Mouse (Mus musculus) MEL (cell line): ENCODE measurements at regions not wholly inside any gene's neighbourhood (a gene's known extent, or its start where the extent isn't known, plus 50 kb on each side); places are given as distances from the start of the nearest gene placed in this dataset.

ENCODE experiments used
- CTCF ChIP-seq, 3 experiments: IDR thresholded peaks in 2 of 3; conservative IDR thresholded peaks in 1 of 3; 2 replicates each; pipeline ENCODE4 v1.5.1; 2011 to 2012; ENCODE audit warnings: low read length in 3 of 3, low read depth in 2 of 3, mild to moderate bottlenecking in 2 of 3, improper control_type of control experiment in 1 of 3, inconsistent platforms in 1 of 3, mixed read lengths in 1 of 3, moderate library complexity in 1 of 3; ENCODE audit not compliant: control insufficient read depth in 1 of 3, insufficient read depth in 1 of 3, poor library complexity in 1 of 3, severe bottlenecking in 1 of 3
- MAFK ChIP-seq: IDR thresholded peaks from 2 replicates; pipeline ENCODE4 v1.6.1; 2011; ENCODE audit warnings: low read depth, mild to moderate bottlenecking, low read length, improper control_type of control experiment, borderline replicate concordance
- MXI1 ChIP-seq: IDR thresholded peaks from 2 replicates; pipeline ENCODE4 v1.6.1; 2011; ENCODE audit warnings: mild to moderate bottlenecking, low read depth, low read length, improper control_type of control experiment
- ZC3H11A ChIP-seq: IDR thresholded peaks from 2 replicates; pipeline ENCODE4 v1.6.1; 2012; ENCODE audit warnings: low read depth, mild to moderate bottlenecking, inconsistent platforms, low read length, improper control_type of control experiment
- ZKSCAN1 ChIP-seq: IDR thresholded peaks from 2 replicates; pipeline ENCODE4 v1.6.1; 2012; ENCODE audit warnings: low read depth, mild to moderate bottlenecking, inconsistent platforms, low read length, improper control_type of control experiment, moderate library complexity
- ZNF384 ChIP-seq: IDR thresholded peaks from 2 replicates; pipeline ENCODE4 v1.6.1; 2012; ENCODE audit warnings: low read depth, mild to moderate bottlenecking, inconsistent platforms, low read length, improper control_type of control experiment

GRCm38 (mm10) chr16:93358166-93358565, 245.7 kb downstream of the Setd4 start:
- TF ChIP-seq MXI1 (no peak), MAFK (no peak), CTCF (IDR thresholded peaks at IDR 0.05 in 2 of 3, conservative IDR thresholded peaks at IDR 0.05 in 1 of 3; ENCODE audit: control insufficient read depth in 1 of 3, insufficient read depth in 1 of 3, low read depth in 2 of 3, low read length in 3 of 3, poor library complexity in 1 of 3, severe bottlenecking in 1 of 3) (no peak), ZC3H11A (no peak), ZNF384 (no peak), ZKSCAN1 (no peak)
